Mouse (Mus musculus): ENCODE measurements around the gene Gm12184.
"Not testable (repeated sequence)": the region's sequence is repeated elsewhere in the genome, so short reads cannot be mapped to it uniquely, and the experiment has no call there.

Gene Gm12184

GRCm38 (mm10) chr11:48822768-48823512, 3.5 kb downstream of the Gm12184 start:
- DNase-seq, result no peak

DNA sequence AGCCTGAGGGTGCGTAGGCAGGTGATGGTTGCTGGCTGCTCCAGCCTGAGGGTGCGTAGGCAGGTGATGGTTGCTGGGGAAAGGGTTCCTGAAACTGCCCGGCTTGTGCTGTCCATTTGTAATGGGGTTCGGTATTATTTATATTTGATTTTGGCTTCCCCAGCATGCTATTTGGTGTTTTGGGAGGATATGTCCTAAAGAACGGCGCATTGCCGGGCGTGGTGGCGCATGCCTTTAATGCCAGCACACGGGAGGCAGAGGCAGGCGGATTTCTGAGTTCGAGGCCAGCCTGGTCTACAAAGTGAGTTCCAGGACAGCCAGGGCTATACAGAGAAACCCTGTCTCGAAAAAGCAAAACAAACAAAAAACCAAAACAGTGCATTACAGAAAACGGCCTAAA, 5.2 kb downstream of the Gm12184 start:
- DNase-seq, result not testable (repeated sequence)

DNA sequence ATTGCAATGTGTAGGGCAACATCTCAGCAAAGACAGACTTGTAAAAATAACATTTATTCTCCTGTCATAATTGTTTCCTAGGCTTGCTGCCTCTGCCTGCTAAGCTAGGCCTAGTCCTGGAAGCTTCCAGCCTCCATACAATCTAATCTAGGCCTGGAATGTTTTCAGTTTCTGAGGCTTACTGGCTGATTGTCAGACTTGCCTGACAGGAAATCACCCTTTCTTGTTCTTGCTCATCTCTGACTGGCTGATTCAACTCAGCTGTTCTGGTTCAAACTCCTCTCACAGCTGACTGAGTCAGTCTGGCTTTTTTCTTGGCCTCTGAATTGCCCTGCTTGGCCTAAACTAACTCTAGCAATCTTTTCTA, 6.2 kb downstream of the Gm12184 start:
- no peak for DNase-seq

- no peak for DNase-seq
Measured at GRCm38 (mm10) chr11:48819614-48820307, 6.7 kb downstream of the Gm12184 start.

DNA sequence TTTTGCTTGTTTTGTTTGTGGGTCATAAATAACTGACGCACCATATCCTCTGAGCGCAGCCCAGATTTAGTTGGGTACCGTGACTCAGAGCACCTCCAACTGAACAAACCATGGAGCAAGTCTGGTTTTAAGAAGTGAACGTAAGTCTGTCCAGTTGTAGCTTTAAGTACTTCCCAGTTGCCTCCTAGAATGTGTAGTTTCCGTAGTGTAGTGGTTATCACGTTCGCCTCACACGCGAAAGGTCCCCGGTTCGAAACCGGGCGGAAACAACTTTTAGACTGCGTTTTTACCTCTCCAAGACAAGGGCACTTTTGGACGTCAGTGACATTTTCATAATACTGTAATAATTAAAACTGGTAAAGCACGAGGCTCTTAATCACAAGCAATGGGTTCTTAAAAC, 8.1 kb downstream of the Gm12184 start:
- peak; percentile 78 to 82 for DNase-seq

- DNase-seq, result no peak
Measured at GRCm38 (mm10) chr11:48817794-48818193, 8.7 kb downstream of the Gm12184 start.

GRCm38 (mm10) chr11:48816800-48817665, 9.4 kb downstream of the Gm12184 start, which contains the start of gene Trim41:
Gene Trim41 (minus strand): TSS chr11:48817353.
- DNase-seq, result peak; percentile 100

DNA sequence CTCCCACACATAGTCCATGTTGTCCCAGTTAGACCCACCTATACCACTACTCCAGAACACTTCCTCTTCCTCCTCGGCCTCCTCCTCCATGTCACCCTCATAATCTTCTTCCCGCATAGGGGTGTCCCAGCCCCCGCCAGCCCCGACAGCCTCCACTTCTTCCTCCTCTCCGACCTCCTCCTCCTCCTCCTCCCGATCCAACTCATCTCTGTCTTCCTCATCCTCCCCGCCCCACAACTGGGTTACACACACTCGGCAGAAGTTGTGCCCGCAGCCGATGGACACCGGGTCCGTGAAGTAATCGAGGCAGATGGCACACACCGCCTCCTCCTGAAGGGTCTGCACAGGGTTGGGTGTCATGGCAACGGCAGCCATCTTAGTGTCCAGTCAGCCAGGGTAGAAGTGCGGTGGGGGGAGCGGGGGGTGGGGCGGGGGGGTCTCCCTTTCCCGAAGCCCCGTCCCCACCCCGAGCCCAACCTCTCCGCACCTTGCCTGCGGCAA, 10.1 kb downstream of the Gm12184 start:
- DNase-seq, result no peak

- DNase-seq, result peak in 1 of 2 experiments; percentile 40
Measured at GRCm38 (mm10) chr11:48815851-48816250, 10.6 kb downstream of the Gm12184 start.

- DNase-seq, result no peak
Measured at GRCm38 (mm10) chr11:48813782-48814181, 12.7 kb downstream of the Gm12184 start.

DNA sequence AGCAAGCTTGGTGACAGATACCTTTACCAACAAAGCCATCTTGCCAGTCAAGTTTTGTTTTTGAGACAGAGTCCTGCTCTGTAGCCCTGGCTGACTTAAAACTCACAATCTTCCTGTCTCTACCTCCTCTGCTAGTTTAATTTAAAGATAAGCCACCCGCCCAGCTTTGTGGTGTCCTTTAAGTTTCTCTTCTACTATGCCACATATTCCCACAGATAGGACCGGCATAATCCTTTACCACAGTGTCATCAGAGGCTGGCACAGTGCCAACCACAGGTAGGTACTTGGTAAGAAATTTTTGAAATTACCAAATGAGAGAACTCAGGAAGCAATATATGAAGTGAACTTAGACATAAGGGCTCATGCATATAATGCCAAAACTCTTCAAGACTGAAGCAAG, 16.3 kb downstream of the Gm12184 start:
- DNase-seq, result no peak

GRCm38 (mm10) chr11:48809434-48809830, 17.0 kb downstream of the Gm12184 start:
- no peak for DNase-seq

DNA sequence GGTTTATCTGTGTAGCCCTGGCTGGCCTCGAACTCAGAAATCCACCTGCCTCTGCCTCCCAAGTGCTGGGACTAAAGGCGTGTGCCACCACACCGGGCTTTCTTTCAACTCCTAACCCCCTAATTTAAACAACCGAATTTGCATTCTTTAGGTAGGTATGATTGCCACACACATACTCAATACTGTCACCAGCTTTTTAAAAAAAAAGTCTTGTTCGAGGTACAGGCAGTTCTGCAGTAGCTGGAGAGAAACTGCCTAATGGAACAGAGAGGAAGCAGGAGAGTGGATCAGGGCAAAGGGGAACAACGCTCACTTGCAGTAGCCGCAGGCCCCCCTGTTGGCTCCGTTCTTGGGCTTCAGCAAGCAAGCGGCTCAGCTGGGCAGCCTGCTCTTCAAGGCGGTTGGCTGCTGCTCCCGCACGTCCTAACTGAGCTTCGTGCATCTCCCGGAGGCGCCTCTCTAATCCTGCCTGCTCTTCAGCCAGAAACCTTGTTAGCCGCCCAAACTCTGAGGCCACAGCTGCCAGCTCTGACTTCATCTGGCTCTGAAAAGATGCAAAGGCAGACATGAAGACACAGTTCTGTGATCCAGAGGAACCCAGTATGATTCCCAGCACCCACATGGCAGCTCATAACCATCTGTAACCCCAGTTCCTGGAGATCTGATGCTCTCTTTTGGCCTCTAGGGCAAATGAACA, 17.6 kb downstream of the Gm12184 start:
- DNase-seq, result no peak

DNA sequence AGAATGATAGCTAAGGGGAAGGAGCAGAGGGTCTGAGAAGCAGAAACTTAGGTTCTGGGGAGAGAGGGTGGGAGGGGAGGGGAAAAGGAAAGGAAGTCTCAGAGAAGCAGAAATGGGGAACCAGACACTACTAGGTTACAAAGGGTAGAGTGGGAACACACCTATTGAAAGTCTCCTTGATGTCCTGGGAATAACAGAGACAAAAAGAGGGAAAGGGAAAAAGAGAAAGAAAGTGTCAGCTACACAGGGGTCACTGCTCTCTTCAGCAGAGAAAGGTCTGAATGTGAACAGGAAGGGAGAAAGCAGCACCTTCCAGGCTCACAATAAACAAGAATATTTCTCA, 18.2 kb downstream of the Gm12184 start:
- no peak for DNase-seq

GRCm38 (mm10) chr11:48807563-48808303, 18.7 kb downstream of the Gm12184 start:
- DNase-seq, result no peak

DNA sequence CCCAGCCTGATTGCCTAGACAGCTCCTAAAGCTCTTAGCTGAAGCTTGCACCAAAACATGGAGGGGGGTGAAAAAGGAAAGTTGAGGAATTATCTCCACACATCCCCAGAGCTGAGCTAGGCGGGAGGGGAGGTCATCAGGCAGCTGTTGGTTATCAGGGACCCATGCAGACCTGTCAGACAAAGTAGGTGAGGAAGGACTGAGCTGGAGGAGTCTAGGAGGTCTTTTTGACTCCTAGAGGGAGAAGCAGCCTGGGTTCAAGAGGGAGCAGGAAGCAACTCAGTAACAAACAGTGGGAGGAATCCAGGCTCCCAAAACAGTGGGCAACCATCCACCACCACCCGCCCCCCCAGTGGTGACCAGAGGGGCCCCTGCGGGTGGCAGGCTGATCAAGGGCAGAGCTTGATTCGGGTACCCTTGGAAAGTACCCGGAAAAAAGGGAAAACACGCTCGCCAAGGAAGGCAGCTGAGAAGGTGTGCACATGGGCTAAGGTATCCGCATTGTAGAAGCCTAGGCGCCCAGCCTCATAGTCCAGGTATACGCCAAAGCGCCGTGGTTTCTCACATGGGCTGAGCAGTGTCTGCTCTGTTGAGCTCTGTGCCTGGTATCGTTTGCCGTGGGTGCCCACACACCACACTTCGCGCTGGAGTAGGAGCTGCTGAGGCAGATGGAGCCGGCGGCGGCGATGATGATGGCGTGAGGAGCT, 19.4 kb downstream of the Gm12184 start:
- no peak for DNase-seq

DNA sequence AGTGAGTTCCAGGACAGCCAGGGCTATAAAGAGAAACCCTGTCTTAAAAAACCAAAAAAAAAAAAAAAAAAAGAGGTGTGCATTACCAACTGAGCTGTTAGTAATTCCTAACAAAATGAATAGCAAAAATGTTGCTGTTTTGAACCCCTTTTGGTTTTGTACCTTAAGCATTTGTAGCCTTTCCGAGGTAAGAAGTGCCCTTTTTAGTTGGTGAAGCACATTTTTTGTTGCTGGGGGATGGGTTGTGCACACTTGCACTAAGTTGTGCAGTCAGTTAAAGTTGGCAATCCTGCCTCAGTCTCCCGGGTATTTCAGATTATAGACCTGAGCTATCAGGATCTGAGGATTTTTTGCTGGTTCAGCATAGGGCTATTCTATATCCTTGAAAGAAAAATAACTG, 21.5 kb downstream of the Gm12184 start:
- DNase-seq, result no peak

DNA sequence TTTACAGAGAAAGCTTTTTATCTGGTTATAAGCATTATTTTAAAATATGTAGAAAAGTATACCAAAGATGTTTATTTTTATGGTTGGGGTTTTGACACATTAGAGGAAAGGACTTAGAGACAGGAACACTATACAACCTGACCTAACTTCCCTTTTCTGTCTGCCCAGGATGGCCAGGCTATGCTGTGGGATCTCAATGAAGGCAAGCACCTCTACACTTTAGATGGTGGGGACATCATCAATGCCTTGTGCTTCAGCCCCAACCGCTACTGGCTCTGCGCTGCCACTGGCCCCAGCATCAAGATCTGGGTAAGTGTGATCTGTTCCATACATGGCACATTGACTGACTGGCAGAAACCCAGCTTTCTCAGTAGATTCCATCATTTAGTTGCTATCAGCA, 22.5 kb downstream of the Gm12184 start:
- no peak for DNase-seq

DNA sequence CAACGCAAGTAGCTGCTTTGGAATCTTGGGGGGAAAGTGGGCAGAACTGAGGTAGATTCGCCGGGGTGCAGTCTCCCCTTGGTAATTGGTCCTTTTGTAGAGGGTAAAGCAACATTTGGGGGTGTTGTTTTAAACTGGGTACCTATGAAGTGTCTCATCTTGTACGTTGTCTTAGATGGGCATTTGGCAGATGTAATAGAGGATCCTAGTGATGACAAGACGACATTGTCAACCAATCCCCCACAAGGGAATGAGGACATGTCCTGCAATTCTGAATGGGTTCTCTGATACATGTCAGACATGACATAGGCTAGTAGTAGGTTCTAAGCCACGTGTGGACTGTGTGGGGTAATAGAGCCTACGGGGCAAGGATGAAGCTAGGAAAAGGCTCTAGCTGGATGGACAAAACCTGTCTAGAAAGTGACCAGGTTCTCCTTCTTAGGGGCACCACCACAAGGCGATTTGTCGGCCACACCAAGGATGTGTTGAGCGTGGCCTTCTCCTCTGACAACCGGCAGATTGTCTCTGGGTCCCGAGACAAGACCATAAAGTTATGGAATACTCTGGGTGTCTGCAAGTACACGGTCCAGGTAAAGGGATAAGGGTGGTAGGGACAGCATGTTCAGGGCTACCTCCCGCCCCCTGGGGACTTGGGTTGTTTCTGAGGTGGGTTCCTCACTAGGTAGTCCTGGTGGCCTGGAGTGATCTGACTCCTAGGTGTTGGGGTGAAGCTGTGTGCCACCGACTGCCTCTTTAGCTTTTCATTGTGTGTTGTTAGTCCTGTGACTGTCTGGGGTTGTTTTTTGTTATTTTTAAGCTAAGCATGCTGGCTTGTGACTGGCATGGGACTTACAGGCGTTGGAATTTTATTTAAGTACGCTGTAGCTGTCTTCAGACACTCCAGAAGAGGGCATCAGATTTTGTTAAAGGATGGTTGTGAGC, 24.4 kb downstream of the Gm12184 start:
- DNase-seq, result no peak

All from thymus, postnatal 36 days (tissue).